Mouse (Mus musculus) liver, postnatal 0 days (tissue): ENCODE data around the gene Csf1. TPM values are rescaled to one million over a fixed set of nuclear protein-coding genes. Genes with fewer than 3 reads are reported as not detected.

Experiments
- ATAC-seq: fragments of 200-750 bp; cut with Nextera tagmentation; 2 replicates; pipeline ENCODE4 v1.8.0; 2017; ENCODE audit warnings: mild to moderate bottlenecking, moderate library complexity
- DNase-seq: peaks from one replicate; pipeline ENCODE4 v3.0.0-alpha.2; 2016
- H3K27ac ChIP-seq: fragments of 300-500 bp; sonication (generic); 2 replicates; pipeline ENCODE4 v1.5.1; 2014; ENCODE audit warnings: antibody characterized with exemption, moderate library complexity, mild to moderate bottlenecking, low read depth
- H3K27me3 ChIP-seq: fragments of 300-500 bp; sonication (generic); 2 replicates; pipeline ENCODE4 v1.6.1; 2014; ENCODE audit warnings: low read length, control low read depth, mixed read lengths; ENCODE audit not compliant: insufficient read depth
- H3K36me3 ChIP-seq: fragments of 300-500 bp; sonication (generic); replicated peaks from 2 replicates; pipeline ENCODE4 v1.6.1; 2014; ENCODE audit warnings: mild to moderate bottlenecking, control low read depth, low read length, moderate library complexity, mixed read lengths; ENCODE audit not compliant: insufficient read depth
- H3K4me1 ChIP-seq: fragments of 300-500 bp; sonication (generic); 2 replicates; pipeline ENCODE4 v1.6.1; 2014; ENCODE audit warnings: antibody characterized with exemption, mild to moderate bottlenecking, control low read depth; ENCODE audit not compliant: insufficient read depth
- H3K4me2 ChIP-seq: fragments of 300-500 bp; sonication (generic); 2 replicates; pipeline ENCODE4 v1.6.1; 2014; ENCODE audit warnings: low read depth, mild to moderate bottlenecking, low read length, moderate library complexity, mixed read lengths
- H3K4me3 ChIP-seq: fragments of 300-500 bp; sonication (generic); 2 replicates; pipeline ENCODE4 v1.5.1; 2014; ENCODE audit warnings: low read depth, low read length
- H3K9ac ChIP-seq: fragments of 300-500 bp; sonication (generic); replicated peaks from 2 replicates; pipeline ENCODE4 v1.6.1; 2014; ENCODE audit warnings: mild to moderate bottlenecking, moderate library complexity
- H3K9me3 ChIP-seq: fragments of 300-500 bp; sonication (generic); 2 replicates; pipeline ENCODE4 v1.6.1; 2016; ENCODE audit warnings: mild to moderate bottlenecking, control low read depth, low read length, mixed read lengths
- CTCF ChIP-seq: sonication (generic); IDR thresholded peaks from 2 replicates; pipeline ENCODE4 v1.5.1; 2016; ENCODE audit warnings: antibody characterized with exemption, low read depth
- EP300 ChIP-seq: IDR thresholded peaks from 2 replicates; pipeline ENCODE4 v1.6.1; 2016; ENCODE audit warnings: antibody characterized with exemption, low read depth, mild to moderate bottlenecking
- whole genome bisulfite sequencing: fragments of 180-500 bp; shearing (Covaris S2); extraction: QIAGEN DNeasy Blood & Tissue Kit; methylation state at CpG from one replicate; pipeline ENCODE4 v1.1.7; 2014; ENCODE audit not compliant: insufficient replicate concordance; 5-methylcytosine and 5-hydroxymethylcytosine counted together
- polyA plus RNA-seq: library from polyadenylated mRNA; unstranded; fragments of >200 nt; fragmentation: Nextera tagmentation; extraction: Ambion mirVana; gene quantifications from 2 replicates; pipeline ENCODE4 v1.2.1, GENCODE M21; 2015

The Csf1 gene
- polyA plus RNA-seq: 6.6 and 7.2 TPM in 2 replicates

- peak; percentile 34; the same call in 1 of the 2 replicates for TF ChIP-seq CTCF
- no peak for TF ChIP-seq EP300
- ATAC-seq (peak; percentile 87), DNase-seq (peak; percentile 84)
- Histone ChIP-seq H3K36me3 (peaks cover 2% of the 10 kb centered on the region; the same call in 1 of the 2 replicates), H3K27me3 (0 out of 2 replicates have a peak, but pooled peaks cover 4% of the 10 kb centered on the region), H3K4me2 (peak within 1 kb of the TSS; percentile 79), H3K4me1 (peaks cover 25% of the 10 kb centered on the region), H3K9me3 (no peaks in the 10 kb centered on the region), H3K4me3 (peak within 1 kb of the TSS; percentile 64), H3K27ac (peak within 1 kb of the TSS; percentile 85), H3K9ac (peak within 1 kb of the TSS; percentile 81)
- WGBS: under 1% methylated on average over 50 of the region's 56 CpGs
Observed at GRCm38 (mm10) chr3:107759929-107760581, at the start of gene Csf1. Csf1 (minus strand) TSS chr3:107760469.

GRCm38 (mm10) chr3:107808013-107808750 is 47.9 kb upstream of the Csf1 start:
- WGBS: 67% methylated on average over 14 of the region's 14 CpGs
- ATAC-seq: no peak
- no peak overlapping the region for H3K4me2 ChIP-seq

GRCm38 (mm10) chr3:107807386-107807974 is 47.2 kb upstream of the Csf1 start:
- Histone ChIP-seq H3K27me3 (no peaks in the 10 kb centered on the region), H3K9me3 (no peaks in the 10 kb centered on the region), H3K27ac (no peak overlapping the region), H3K36me3 (no peaks in the 10 kb centered on the region), H3K4me1 (0 out of 2 replicates have a peak, but pooled peaks cover 4% of the 10 kb centered on the region), H3K4me3 (no peak overlapping the region), H3K9ac (no peak overlapping the region), H3K4me2 (no peak overlapping the region)
- 53% methylated on average over 6 of the region's 6 CpGs for WGBS
- ATAC-seq: no peak
- DNase-seq: no peak
- no peak for TF ChIP-seq EP300
- no peak for TF ChIP-seq CTCF

More at GRCm38 (mm10) chr3:107808013-107808750, 47.9 kb upstream of the Csf1 start:
- H3K9ac ChIP-seq: no peak overlapping the region
- H3K4me1 ChIP-seq: 0 out of 2 replicates have a peak, but pooled peaks cover 4% of the 10 kb centered on the region
- no peaks in the 10 kb centered on the region for H3K36me3 ChIP-seq
- H3K27me3 ChIP-seq: no peaks in the 10 kb centered on the region
- no peaks in the 10 kb centered on the region for H3K9me3 ChIP-seq
- no peak overlapping the region for H3K27ac ChIP-seq
- no peak for DNase-seq
- no peak overlapping the region for H3K4me3 ChIP-seq
- no peak for TF ChIP-seq CTCF

- 80% methylated on average over 1 of the region's 1 CpGs for WGBS
- ATAC-seq: no peak
- TF ChIP-seq CTCF (no peak), EP300 (no peak)
- H3K9ac ChIP-seq: no peak overlapping the region
- no peaks in the 10 kb centered on the region for H3K27me3 ChIP-seq
- H3K4me1 ChIP-seq: 0 out of 2 replicates have a peak, but pooled peaks cover 4% of the 10 kb centered on the region
- no peak overlapping the region for H3K27ac ChIP-seq
- H3K4me3 ChIP-seq: no peak overlapping the region
- H3K9me3 ChIP-seq: no peaks in the 10 kb centered on the region
- H3K36me3 ChIP-seq: no peaks in the 10 kb centered on the region
- H3K4me2 ChIP-seq: no peak overlapping the region
- DNase-seq: no peak
Observed at GRCm38 (mm10) chr3:107806916-107807315, 46.6 kb upstream of the Csf1 start.

- H3K27ac ChIP-seq: no peak overlapping the region
- no peaks in the 10 kb centered on the region for H3K36me3 ChIP-seq
- H3K9me3 ChIP-seq: no peaks in the 10 kb centered on the region
- WGBS: 90% methylated on average over 1 of the region's 1 CpGs
- peaks cover 8% of the 10 kb centered on the region; the same call in 1 of the 2 replicates for H3K4me1 ChIP-seq
- ATAC-seq (no peak), DNase-seq (no peak)
- no peak overlapping the region for H3K9ac ChIP-seq
- H3K4me2 ChIP-seq: no peak overlapping the region
- no peaks in the 10 kb centered on the region for H3K27me3 ChIP-seq
- TF ChIP-seq CTCF (no peak), EP300 (no peak)
- no peak overlapping the region for H3K4me3 ChIP-seq
Observed at GRCm38 (mm10) chr3:107804799-107805198, 44.5 kb upstream of the Csf1 start.
